Mouse (Mus musculus): ENCODE measurements around the gene Rnf166. TPM values are rescaled to one million over a fixed set of nuclear protein-coding genes. Genes with fewer than 3 reads are reported as not detected.

Rnf166 gene
- polyA plus RNA-seq, 1 experiment from 2014 or later: 40.0 TPM

DNA sequence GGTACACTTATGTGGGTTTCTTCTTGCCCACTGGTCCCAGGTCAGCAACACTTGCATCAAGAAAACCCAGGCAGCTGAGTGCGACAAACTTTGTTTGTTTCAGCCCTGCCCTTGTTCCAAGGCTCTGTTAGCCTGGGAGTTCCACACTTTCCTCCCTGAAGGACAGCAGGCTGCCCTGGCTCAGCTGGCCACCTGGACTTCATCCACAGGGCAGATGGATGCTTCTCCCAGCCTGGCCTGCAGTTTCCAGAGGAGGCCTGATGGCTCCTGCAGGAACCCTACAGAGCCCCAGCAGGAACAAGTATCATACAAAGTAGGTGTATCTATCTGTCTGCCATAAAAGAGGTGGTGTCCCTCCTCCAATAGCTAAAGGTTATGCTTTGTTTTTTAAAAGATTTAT is 34.5 kb downstream of the Rnf166 start:
- Histone ChIP-seq H3K4me1 (ENCODE audit: control insufficient read depth, insufficient read depth, low read length) (peaks cover 15% of the 10 kb centered on the region), H3K4me3 (ENCODE audit: low read depth, low read length) (no peak overlapping the region), H3K27me3 (replicated peaks; ENCODE audit: control insufficient read depth, insufficient read depth, low read length) (no peaks in the 10 kb centered on the region), H3K9ac (ENCODE audit: low read depth, low read length) (0 out of 2 replicates have a peak overlapping the region, but pooled peaks have one; percentile 30), H3K36me3 (ENCODE audit: control insufficient read depth, insufficient read depth, low read length) (peaks cover 24% of the 10 kb centered on the region), H3K4me2 (ENCODE audit: low read depth, low read length) (no peak overlapping the region), H3K27ac (replicated peaks; ENCODE audit: low read depth, low read length) (no peak overlapping the region), H3K9me3 (ENCODE audit: control insufficient read depth, low read length) (no peaks in the 10 kb centered on the region)
- no peak for DNase-seq (ENCODE audit: low spot score)
- WGBS: 100% methylated on average over 1 of the region's 1 CpGs
- no peak for ATAC-seq (ENCODE audit: low read depth)

DNA sequence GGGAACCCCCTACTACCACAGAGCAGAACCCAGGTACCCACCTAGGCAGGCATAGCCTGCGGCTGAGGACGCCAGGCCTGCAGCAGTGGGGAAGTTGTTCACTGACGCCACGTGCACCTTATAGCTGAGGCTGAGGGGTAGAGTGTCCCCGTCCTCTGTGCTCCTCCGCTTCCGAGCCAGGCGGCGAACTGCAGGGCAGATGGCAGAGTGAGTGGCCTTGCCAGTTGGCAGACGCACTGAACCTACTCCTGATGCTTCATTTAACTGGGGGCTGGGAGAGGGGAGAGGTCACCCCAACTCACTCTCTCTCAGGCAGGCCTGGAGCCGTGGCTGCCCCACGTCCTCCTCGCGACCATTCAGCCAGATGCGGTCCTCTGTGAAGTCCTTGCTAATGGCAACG is 36.5 kb downstream of the Rnf166 start:
- no peak for DNase-seq (ENCODE audit: low spot score)
- H3K36me3 ChIP-seq (ENCODE audit: control insufficient read depth, insufficient read depth, low read length): peaks cover 42% of the 10 kb centered on the region
- no peak overlapping the region for H3K4me2 ChIP-seq (ENCODE audit: low read depth, low read length)
- H3K9ac ChIP-seq (ENCODE audit: low read depth, low read length): no peak overlapping the region
- H3K4me3 ChIP-seq (ENCODE audit: low read depth, low read length): no peak overlapping the region
- 94% methylated on average over 16 of the region's 16 CpGs for WGBS
- H3K27ac ChIP-seq (replicated peaks; ENCODE audit: low read depth, low read length): no peak overlapping the region
- ATAC-seq (ENCODE audit: low read depth): no peak
- no peaks in the 10 kb centered on the region for H3K9me3 ChIP-seq (ENCODE audit: control insufficient read depth, low read length)
- H3K27me3 ChIP-seq (replicated peaks; ENCODE audit: control insufficient read depth, insufficient read depth, low read length): no peaks in the 10 kb centered on the region
- H3K4me1 ChIP-seq (ENCODE audit: control insufficient read depth, insufficient read depth, low read length): peaks cover 5% of the 10 kb centered on the region

DNA sequence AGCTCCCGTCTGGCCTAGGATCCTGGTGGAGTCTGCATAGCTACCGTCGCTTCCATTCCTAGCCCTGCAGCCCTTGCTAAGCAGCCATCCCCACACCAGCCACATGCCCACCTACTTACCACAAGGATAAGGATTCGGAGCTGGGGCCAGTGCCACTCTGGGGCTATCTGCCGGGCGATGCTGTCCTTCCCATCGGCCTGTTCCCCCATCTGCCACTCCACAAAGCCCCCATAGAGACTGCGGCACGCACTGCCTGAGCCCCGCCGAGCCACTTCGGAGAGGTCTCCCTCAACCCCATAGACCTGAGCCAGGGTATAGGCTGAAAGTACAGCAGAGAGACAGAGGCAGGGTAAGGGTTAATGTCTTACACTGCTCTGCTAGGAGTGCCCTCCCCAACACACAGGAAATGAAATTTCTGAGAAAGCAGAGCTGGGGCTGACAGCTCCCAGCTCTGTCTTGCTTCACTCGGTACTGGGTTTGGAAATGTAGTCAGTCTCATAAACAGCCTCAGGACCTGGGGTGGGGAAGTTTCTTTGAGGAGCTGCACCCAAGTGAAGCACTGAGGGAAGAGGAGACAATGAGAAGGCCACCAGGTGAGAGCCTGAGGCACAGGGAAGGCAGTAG is 38.0 kb downstream of the Rnf166 start:
- peaks cover 48% of the 10 kb centered on the region for H3K36me3 ChIP-seq (ENCODE audit: control insufficient read depth, insufficient read depth, low read length)
- no peak for ATAC-seq (ENCODE audit: low read depth)
- H3K4me1 ChIP-seq (ENCODE audit: control insufficient read depth, insufficient read depth, low read length): peaks cover 5% of the 10 kb centered on the region
- whole genome bisulfite sequencing: 83% methylated on average over 13 of the region's 13 CpGs
- no peak for DNase-seq (ENCODE audit: low spot score)
- no peak overlapping the region for H3K4me2 ChIP-seq (ENCODE audit: low read depth, low read length)
- H3K9me3 ChIP-seq (ENCODE audit: control insufficient read depth, low read length): no peaks in the 10 kb centered on the region
- no peaks in the 10 kb centered on the region for H3K27me3 ChIP-seq (replicated peaks; ENCODE audit: control insufficient read depth, insufficient read depth, low read length)
- no peak overlapping the region for H3K27ac ChIP-seq (replicated peaks; ENCODE audit: low read depth, low read length)
- H3K4me3 ChIP-seq (ENCODE audit: low read depth, low read length): no peak overlapping the region
- no peak overlapping the region for H3K9ac ChIP-seq (ENCODE audit: low read depth, low read length)

DNA sequence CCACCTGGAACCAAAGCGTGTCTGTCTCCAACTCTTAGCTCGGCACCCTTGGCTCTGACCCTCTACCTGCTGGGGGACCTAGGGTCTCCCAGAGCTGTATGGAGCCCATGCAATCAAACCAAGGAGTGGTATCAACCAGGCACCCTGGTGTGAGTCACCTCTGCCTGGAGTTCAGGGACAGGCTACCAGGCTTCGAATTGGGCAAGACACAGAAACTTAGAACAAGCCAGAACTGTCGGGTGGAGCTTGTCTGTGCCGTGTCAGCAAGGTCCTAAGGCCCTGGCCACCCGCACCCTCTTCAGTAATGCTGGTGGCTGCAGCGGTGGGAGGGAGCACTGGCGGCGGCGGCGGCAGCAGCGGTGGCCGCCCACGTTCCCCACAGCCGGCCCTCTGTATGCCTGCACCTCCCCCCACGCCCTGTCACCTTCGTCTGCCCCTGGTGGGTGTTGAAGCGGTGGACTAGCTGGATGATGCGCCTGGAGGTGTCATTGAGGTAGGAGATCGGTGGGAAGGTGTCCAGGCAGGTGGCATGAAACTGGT is 39.2 kb downstream of the Rnf166 start:
- no peaks in the 10 kb centered on the region for H3K27me3 ChIP-seq (replicated peaks; ENCODE audit: control insufficient read depth, insufficient read depth, low read length)
- DNase-seq (ENCODE audit: low spot score) (no peak), ATAC-seq (ENCODE audit: low read depth) (no peak)
- peaks cover 48% of the 10 kb centered on the region for H3K36me3 ChIP-seq (ENCODE audit: control insufficient read depth, insufficient read depth, low read length)
- no peak overlapping the region for H3K4me2 ChIP-seq (ENCODE audit: low read depth, low read length)
- H3K4me3 ChIP-seq (ENCODE audit: low read depth, low read length): no peak overlapping the region
- no peaks in the 10 kb centered on the region for H3K9me3 ChIP-seq (ENCODE audit: control insufficient read depth, low read length)
- H3K4me1 ChIP-seq (ENCODE audit: control insufficient read depth, insufficient read depth, low read length): peaks cover 4% of the 10 kb centered on the region
- no peak overlapping the region for H3K27ac ChIP-seq (replicated peaks; ENCODE audit: low read depth, low read length)
- 87% methylated on average over 13 of the region's 20 CpGs for WGBS
- H3K9ac ChIP-seq (ENCODE audit: low read depth, low read length): no peak overlapping the region

DNA sequence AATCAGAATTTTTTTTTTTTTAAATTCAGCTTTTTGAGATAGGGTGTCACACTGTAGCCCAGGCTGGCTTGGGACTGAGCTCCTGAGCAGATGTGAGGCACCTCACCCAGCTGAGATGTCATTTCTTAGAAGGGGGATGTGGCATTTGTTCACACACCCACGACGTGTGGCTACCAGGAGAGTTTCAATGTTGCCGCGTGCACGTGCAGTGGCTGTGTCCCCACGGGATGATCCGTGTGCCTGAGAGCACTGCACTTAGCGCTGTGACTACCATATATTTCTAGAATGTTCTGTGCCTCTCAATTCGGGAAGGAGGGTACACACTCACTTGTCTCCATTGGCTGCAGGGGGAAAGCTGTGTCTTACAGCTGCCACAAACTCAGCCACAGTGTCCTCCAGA is 39.7 kb downstream of the Rnf166 start:
- ATAC-seq (ENCODE audit: low read depth) (no peak), DNase-seq (ENCODE audit: low spot score) (no peak)
- H3K4me3 ChIP-seq (ENCODE audit: low read depth, low read length): no peak overlapping the region
- 93% methylated on average over 9 of the region's 9 CpGs for WGBS
- peaks cover 48% of the 10 kb centered on the region for H3K36me3 ChIP-seq (ENCODE audit: control insufficient read depth, insufficient read depth, low read length)
- no peaks in the 10 kb centered on the region for H3K27me3 ChIP-seq (replicated peaks; ENCODE audit: control insufficient read depth, insufficient read depth, low read length)
- H3K9ac ChIP-seq (ENCODE audit: low read depth, low read length): no peak overlapping the region
- no peak overlapping the region for H3K27ac ChIP-seq (replicated peaks; ENCODE audit: low read depth, low read length)
- no peaks in the 10 kb centered on the region for H3K9me3 ChIP-seq (ENCODE audit: control insufficient read depth, low read length)
- peaks cover 7% of the 10 kb centered on the region for H3K4me1 ChIP-seq (ENCODE audit: control insufficient read depth, insufficient read depth, low read length)
- no peak overlapping the region for H3K4me2 ChIP-seq (ENCODE audit: low read depth, low read length)

DNA sequence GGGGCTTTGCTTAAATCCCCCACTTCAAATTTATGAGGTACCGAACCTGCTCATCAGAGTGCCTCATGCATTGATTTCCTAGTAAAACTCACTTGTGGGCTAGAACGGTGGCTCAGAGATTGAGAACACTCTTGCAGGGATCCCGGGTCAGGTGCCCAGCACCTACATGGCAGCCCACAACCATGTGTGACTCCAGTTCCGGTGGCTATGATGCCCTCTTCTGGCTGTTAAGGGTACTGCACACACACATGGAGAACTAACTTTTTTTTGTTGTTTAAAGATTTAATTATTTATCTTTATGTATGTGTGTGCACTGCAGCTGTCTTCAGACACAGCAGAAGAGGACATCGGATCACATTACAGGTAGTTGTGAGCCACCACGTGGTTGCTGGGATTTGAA is 40.5 kb downstream of the Rnf166 start:
- H3K36me3 ChIP-seq (ENCODE audit: control insufficient read depth, insufficient read depth, low read length): peaks cover 48% of the 10 kb centered on the region
- H3K27me3 ChIP-seq (replicated peaks; ENCODE audit: control insufficient read depth, insufficient read depth, low read length): no peaks in the 10 kb centered on the region
- no peak overlapping the region for H3K4me2 ChIP-seq (ENCODE audit: low read depth, low read length)
- no peak overlapping the region for H3K9ac ChIP-seq (ENCODE audit: low read depth, low read length)
- 83% methylated on average over 6 of the region's 6 CpGs for WGBS
- H3K4me1 ChIP-seq (ENCODE audit: control insufficient read depth, insufficient read depth, low read length): peaks cover 7% of the 10 kb centered on the region
- H3K27ac ChIP-seq (replicated peaks; ENCODE audit: low read depth, low read length): no peak overlapping the region
- H3K4me3 ChIP-seq (ENCODE audit: low read depth, low read length): no peak overlapping the region
- no peak for DNase-seq (ENCODE audit: low spot score)
- ATAC-seq (ENCODE audit: low read depth): no peak
- H3K9me3 ChIP-seq (ENCODE audit: control insufficient read depth, low read length): no peaks in the 10 kb centered on the region

DNA sequence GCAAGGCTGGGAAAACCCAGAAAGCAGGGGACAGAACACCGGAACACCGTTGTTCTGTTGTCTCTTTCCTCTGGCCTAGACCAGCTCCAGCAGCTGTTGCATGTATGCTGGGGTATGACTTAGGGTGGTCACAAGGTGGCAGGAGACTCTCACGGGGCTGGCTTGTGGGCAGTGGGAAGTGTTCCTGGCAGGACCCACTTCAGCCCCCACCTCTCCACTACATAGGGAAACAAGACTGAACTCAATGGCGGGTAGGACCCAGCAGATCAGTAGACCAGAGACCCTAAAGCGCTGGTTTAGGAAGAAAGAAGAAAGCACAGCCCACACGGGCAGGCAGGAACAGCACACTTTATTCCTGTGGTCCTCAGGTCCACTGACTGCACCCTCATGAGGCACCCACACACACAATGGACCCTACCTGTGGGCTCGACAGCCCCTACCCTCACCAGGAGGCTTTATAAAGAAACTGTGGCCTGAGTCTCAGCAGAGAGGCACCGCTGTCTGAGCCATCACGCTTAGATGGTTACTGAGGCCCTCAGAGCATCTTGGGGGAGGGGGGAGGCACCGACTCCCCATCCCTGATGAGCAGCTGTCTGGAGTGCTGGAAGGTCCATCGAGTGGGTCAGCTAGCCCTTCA is 42.5 kb downstream of the Rnf166 start:
- WGBS: 65% methylated on average over 11 of the region's 11 CpGs
- H3K27me3 ChIP-seq (replicated peaks; ENCODE audit: control insufficient read depth, insufficient read depth, low read length): no peaks in the 10 kb centered on the region
- DNase-seq (ENCODE audit: low spot score) (no peak), ATAC-seq (ENCODE audit: low read depth) (peak; percentile 51)
- H3K4me2 ChIP-seq (ENCODE audit: low read depth, low read length): peak overlapping the region; percentile 77; the same call in 1 of the 2 replicates
- H3K4me1 ChIP-seq (ENCODE audit: control insufficient read depth, insufficient read depth, low read length): peaks cover 7% of the 10 kb centered on the region
- H3K36me3 ChIP-seq (ENCODE audit: control insufficient read depth, insufficient read depth, low read length): peaks cover 40% of the 10 kb centered on the region
- H3K27ac ChIP-seq (replicated peaks; ENCODE audit: low read depth, low read length): no peak overlapping the region
- H3K4me3 ChIP-seq (ENCODE audit: low read depth, low read length): no peak overlapping the region
- no peaks in the 10 kb centered on the region for H3K9me3 ChIP-seq (ENCODE audit: control insufficient read depth, low read length)
- H3K9ac ChIP-seq (ENCODE audit: low read depth, low read length): peak overlapping the region; percentile 75; the same call in 1 of the 2 replicates

DNA sequence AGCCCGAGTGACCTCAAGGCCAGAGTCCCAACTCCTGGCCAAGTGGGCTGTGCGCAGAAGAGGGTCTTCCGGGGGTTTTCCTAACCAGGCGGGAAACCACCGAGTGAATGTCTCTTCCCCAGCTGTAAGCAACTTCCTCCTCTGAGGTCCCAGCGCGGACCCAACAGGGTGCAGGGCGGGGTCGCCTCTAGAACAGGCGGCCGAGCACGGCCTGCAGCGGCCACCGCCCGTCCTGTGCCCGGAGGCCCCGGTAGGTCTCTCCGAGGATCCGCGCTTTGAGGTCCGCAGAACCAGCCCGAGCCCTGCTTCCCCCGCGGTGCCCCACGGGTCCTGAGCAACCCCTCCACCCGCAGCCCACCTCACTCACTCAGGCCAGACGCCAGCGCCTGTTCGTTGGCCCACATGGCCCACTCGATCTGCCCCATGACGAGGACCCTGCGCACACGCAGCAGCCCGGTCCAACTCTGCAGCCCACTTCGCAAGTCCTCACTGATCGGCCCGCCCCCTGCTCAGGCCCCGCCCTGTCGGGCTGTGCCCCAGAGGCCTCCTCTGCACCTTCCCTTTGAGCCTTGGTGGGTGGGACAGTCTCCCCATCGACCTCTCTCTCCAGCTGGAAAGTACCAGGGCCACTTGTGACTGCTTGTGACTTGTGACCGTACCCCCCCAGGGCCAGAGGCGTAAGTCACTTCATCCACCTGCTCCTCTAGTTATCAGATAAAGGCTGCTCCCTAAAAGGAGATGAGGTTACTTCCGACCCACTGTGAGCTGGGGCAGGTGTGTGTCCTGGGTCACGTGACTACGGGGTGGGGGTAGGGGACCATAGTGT is 43.2 kb downstream of the Rnf166 start, which contains the start of gene Cyba:
Gene Cyba, minus strand, starts transcription at position 488 of the 826 bp plus-strand sequence.
- 7% methylated on average over 30 of the region's 45 CpGs for WGBS
- Histone ChIP-seq H3K27me3 (replicated peaks; ENCODE audit: control insufficient read depth, insufficient read depth, low read length) (no peaks in the 10 kb centered on the region), H3K27ac (replicated peaks; ENCODE audit: low read depth, low read length) (peak within 1 kb of the TSS; percentile 53; the same call in 1 of the 2 replicates), H3K9ac (ENCODE audit: low read depth, low read length) (peak within 1 kb of the TSS; percentile 75), H3K4me1 (ENCODE audit: control insufficient read depth, insufficient read depth, low read length) (peaks cover 7% of the 10 kb centered on the region), H3K36me3 (ENCODE audit: control insufficient read depth, insufficient read depth, low read length) (peaks cover 34% of the 10 kb centered on the region), H3K9me3 (ENCODE audit: control insufficient read depth, low read length) (no peaks in the 10 kb centered on the region), H3K4me2 (ENCODE audit: low read depth, low read length) (peak within 1 kb of the TSS; percentile 77), H3K4me3 (ENCODE audit: low read depth, low read length) (peak within 1 kb of the TSS; percentile 51)
- DNase-seq (ENCODE audit: low spot score): peak; percentile 74
- peak; percentile 86 for ATAC-seq (ENCODE audit: low read depth)

Data from embryonic facial prominence, embryonic 14.5 days (tissue).